Mouse (Mus musculus): Measurements from ENCODE around the gene Cpt1a.

Cpt1a gene

DNA sequence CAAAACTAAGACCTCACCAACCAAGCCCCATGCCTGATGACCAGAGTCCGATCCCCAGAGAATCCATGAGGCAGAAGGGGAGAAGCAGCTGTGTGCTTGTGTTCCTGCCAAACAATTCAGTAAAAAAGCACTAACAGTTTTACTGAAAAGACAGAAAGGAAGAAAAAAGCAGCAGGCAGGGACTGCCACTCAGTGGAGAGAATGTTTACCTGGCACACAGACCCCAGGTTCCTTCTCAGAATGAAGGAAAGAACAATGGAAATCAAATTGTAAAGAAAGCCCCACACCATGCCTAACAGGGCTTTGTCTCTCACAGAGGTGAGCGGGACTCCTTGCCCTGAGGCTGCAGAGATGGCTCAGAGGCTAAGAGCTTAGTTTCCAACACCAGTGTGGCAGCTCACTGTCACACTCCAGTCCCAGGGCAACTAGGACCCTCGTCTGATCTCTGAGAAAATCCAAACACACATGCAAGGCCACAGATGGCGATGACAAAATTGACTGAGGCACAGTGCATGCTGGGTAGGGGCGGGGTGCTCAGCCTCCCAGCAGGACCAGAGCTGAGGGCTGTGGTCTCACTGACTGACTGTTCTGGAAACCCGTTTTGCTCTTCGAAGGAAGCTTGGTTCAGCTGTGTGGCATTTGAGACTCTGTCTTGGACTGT is 107.2 kb downstream of the Cpt1a start:
- DNase-seq (ENCODE audit: low spot score): no peak

DNA sequence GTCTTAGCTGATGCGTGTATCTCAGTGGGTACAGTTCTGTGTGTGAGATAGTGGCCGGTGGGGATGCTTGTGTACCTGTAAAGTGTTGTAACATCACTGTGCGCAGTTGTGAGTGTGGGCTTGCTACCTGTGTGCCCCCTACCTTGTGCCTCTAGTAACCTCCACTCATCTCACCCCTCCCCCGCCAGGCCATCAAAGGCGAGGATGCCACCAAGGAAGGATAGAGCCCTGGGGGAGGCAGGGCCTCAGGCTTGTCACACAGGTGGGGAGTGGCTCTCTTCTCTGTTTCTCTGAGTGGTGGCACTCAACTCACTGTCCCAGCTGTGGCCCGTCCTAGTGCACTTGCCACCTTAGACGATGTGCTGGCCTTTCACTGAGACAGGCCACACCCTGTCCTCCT is 108.9 kb downstream of the Cpt1a start:
- DNase-seq (ENCODE audit: low spot score): no peak

DNA sequence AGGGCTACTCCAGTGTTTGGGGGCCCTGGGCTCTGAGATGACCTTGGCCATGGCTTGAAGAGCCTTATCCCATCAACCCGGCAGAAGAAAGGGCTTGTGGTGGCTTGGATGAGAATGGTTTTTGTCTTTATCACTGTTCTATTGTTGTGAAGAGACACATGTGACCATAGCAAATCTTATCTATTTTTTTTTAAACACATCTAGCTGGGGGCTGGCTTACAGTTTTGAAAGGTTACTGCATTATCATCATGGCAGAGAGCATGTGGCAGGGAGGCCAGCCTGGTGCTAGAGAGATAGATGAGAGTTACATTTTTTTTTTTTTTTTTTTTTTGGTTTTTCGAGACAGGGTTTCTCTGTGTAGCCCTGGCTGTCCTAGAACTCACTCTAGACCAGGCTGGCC is 109.8 kb downstream of the Cpt1a start:
- no peak for DNase-seq (ENCODE audit: low spot score)

DNA sequence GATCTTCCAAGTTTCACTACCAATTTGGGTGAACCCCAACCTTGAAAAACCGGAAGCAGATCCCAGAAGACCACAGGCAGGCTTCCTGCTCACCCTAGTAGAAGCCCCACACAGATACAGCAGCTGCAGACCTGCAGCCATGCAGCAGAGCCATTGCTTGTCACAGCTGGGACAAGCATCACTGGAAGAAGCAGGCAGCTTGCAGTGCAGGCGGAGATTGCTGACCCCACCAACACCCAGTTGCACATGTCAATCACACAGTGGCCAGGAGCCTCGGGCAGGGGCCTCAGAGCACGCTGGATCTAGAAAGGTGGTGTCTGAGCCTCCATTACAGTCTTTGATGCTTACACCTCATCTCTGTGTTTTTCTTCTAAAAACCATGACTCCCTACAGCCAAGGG is 112.0 kb downstream of the Cpt1a start:
- DNase-seq (ENCODE audit: low spot score): no peak

DNA sequence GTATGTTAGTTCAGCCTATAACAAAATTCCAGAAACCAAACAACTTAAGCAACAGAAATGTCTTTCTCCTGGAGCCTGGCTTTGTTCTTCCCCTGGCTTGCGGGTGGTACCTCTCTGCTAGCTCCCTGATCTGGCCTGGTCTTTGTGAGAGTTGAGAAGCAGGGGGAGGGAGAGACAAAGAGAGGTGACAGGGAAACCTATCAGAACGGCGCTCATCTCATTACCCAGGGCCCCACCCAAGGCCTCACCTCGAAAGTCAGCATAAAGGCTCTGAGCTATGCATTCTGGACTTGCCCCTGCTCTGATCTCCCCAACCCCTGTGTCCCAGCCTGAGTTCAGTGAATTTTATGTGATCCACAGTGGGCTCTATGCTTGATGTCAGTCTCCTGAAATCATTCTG is 112.5 kb downstream of the Cpt1a start:
- no peak for DNase-seq (ENCODE audit: low spot score)
